Comparison of ENCODE assay signal across 9 mouse cellular contexts in genomic region chr12:111479917-111480316, GRCm38 (mm10). TPM values are rescaled to one million over a fixed set of nuclear protein-coding genes. Genes with fewer than 3 reads are reported as not detected.
DNase-seq lines count a peak whose midpoint lies in the region; ATAC-seq lines count a peak whose summit lies in the region.
"Had no signal": no experiment of that assay in that cellular context is flagged by ENCODE, and none has a peak within 500 bp of the region (broad histone marks: within the 10 kb centered on the region; RNA-seq: fewer than 3 reads in every experiment).

No protein-coding gene starts in this region.

- H3K4me1 ChIP-seq in hindbrain, embryonic 11.5 days (replicated peaks; ENCODE audit: control insufficient read depth, insufficient read depth, low read length) = no peaks in the 10 kb centered on the region; the same call in 1 of the 2 replicates
- H3K4me1 ChIP-seq in hindbrain, embryonic 13.5 days (replicated peaks) = peaks cover 20% of the 10 kb centered on the region

- whole genome bisulfite sequencing in hindbrain, embryonic 11.5 days = 77% methylated on average over 2 of the region's 2 CpGs
- WGBS in hindbrain, embryonic 13.5 days = 61% methylated on average over 2 of the region's 2 CpGs

- no peak for ATAC-seq in hindbrain, embryonic 11.5 days (ENCODE audit: low FRiP score)
- ATAC-seq in hindbrain, embryonic 13.5 days (ENCODE audit: low FRiP score) = no peak
- 0 out of 2 replicates have a peak, but pooled peaks have one; percentile 24 for ATAC-seq in neutrophil, adult 5-6 weeks (ENCODE audit: extremely low read depth, insufficient number of reproducible peaks, low FRiP score, poor library complexity, severe bottlenecking)

- H3K27me3 ChIP-seq in hindbrain, embryonic 11.5 days (ENCODE audit: control insufficient read depth, insufficient read depth, low read length) = peaks cover 10% of the 10 kb centered on the region
- H3K27me3 ChIP-seq in hindbrain, embryonic 13.5 days = peaks cover 34% of the 10 kb centered on the region

- no peak overlapping the region for H3K9ac ChIP-seq in hindbrain, embryonic 11.5 days (ENCODE audit: low read depth, low read length)
- no peak overlapping the region for H3K9ac ChIP-seq in hindbrain, embryonic 13.5 days
- H3K9ac ChIP-seq: neural tube, embryonic 12.5 days had no signal

- no peaks in the 10 kb centered on the region for H3K36me3 ChIP-seq in hindbrain, embryonic 11.5 days (ENCODE audit: control insufficient read depth, insufficient read depth, low read length)
- no peaks in the 10 kb centered on the region for H3K36me3 ChIP-seq in hindbrain, embryonic 13.5 days
- H3K36me3 ChIP-seq: neural tube, embryonic 12.5 days had no signal

- no peak overlapping the region for H3K4me3 ChIP-seq in hindbrain, embryonic 11.5 days (ENCODE audit: low read depth, low read length)
- no peak overlapping the region for H3K4me3 ChIP-seq in hindbrain, embryonic 13.5 days
- H3K4me3 ChIP-seq: neural tube, embryonic 12.5 days had no signal

- H3K27ac ChIP-seq in hindbrain, embryonic 11.5 days (ENCODE audit: low read depth, low read length) = no peak overlapping the region
- no peak overlapping the region for H3K27ac ChIP-seq in hindbrain, embryonic 13.5 days
- H3K27ac ChIP-seq: neural tube, embryonic 12.5 days had no signal

- peak; percentile 61 for DNase-seq in hindbrain, embryonic 11.5 days (ENCODE audit: low spot score)
- peak; percentile 45 to 76 for DNase-seq in spleen, postnatal 10 days (ENCODE audit: low spot score in 2 of 2)
- DNase-seq in spleen, postnatal 36 days (ENCODE audit: low spot score in 2 of 2) = no peak
- peak; percentile 52 for DNase-seq in c-Kit-positive CD71-positive TER-119-positive erythroid progenitor cells, embryonic 14.5 days (ENCODE audit: low spot score)
- DNase-seq in gastrocnemius, postnatal 25 days = no peak
- no peak for DNase-seq in right cerebral cortex, postnatal 10 days (ENCODE audit: low spot score in 2 of 2)

- no peak overlapping the region for H3K4me2 ChIP-seq in hindbrain, embryonic 11.5 days (replicated peaks; ENCODE audit: low read depth, low read length)
- no peak overlapping the region for H3K4me2 ChIP-seq in hindbrain, embryonic 13.5 days
- H3K4me2 ChIP-seq: neural tube, embryonic 12.5 days had no signal

- H3K9me3 ChIP-seq in hindbrain, embryonic 11.5 days (ENCODE audit: control insufficient read depth, low read length) = no peaks in the 10 kb centered on the region
- no peaks in the 10 kb centered on the region for H3K9me3 ChIP-seq in hindbrain, embryonic 13.5 days
- H3K9me3 ChIP-seq: neural tube, embryonic 12.5 days had no signal

RNA-seq across cellular contexts. Expression of gene Gm266, which starts 5.7 kb away (rescaled TPM):
- polyA plus RNA-seq in hindbrain, embryonic 11.5 days (2014; fragmentation: Nextera tagmentation; extraction: Ambion mirVana) = 8.9 and 10.1 TPM in 2 replicates
- 1.7 and 2.0 TPM in 2 replicates for polyA plus RNA-seq in hindbrain, embryonic 13.5 days (2015; fragmentation: Nextera tagmentation; extraction: Ambion mirVana)
- not detected in 2 replicates for total RNA-seq in neutrophil, adult 5-6 weeks (2017)
- under 1 TPM; 0.38 to 0.72 TPM for total RNA-seq in gastrocnemius, postnatal 25 days (2021)

RNA-seq across cellular contexts. Expression of gene Tnfaip2, which starts 37.6 kb away (rescaled TPM):
- polyA plus RNA-seq in hindbrain, embryonic 11.5 days (2014; fragmentation: Nextera tagmentation; extraction: Ambion mirVana) = 1.9 and 2.0 TPM in 2 replicates
- polyA plus RNA-seq in hindbrain, embryonic 13.5 days (2015; fragmentation: Nextera tagmentation; extraction: Ambion mirVana) = 1.6 and 1.8 TPM in 2 replicates
- 347 and 441 TPM in 2 replicates for total RNA-seq in neutrophil, adult 5-6 weeks (2017)
- total RNA-seq in gastrocnemius, postnatal 25 days (2021) = 10 to 100 TPM; 34.8 to 40.4 TPM

RNA-seq across cellular contexts. Expression of gene Eif5, which starts 57.9 kb away (rescaled TPM):
- 695 and 707 TPM in 2 replicates for polyA plus RNA-seq in hindbrain, embryonic 11.5 days (2014; fragmentation: Nextera tagmentation; extraction: Ambion mirVana)
- polyA plus RNA-seq in hindbrain, embryonic 13.5 days (2015; fragmentation: Nextera tagmentation; extraction: Ambion mirVana) = 630 TPM in 2 replicates
- total RNA-seq in neutrophil, adult 5-6 weeks (2017) = 424 and 432 TPM in 2 replicates
- 100 to 1,000 TPM; 133 to 143 TPM for total RNA-seq in gastrocnemius, postnatal 25 days (2021)

Comparison
In these comparisons a context has a peak if more than half of its experiments do, and no peak if none do; other contexts are left out.
1. DNase-seq: peak in hindbrain, embryonic 11.5 days (single experiment), spleen, postnatal 10 days (2 of 2) and c-Kit-positive CD71-positive TER-119-positive erythroid progenitor cells, embryonic 14.5 days (single experiment); none in spleen, postnatal 36 days (0 of 2), gastrocnemius, postnatal 25 days (single experiment) and right cerebral cortex, postnatal 10 days (0 of 2).